Mouse (Mus musculus): ENCODE results near the gene Dock10. TPM values are rescaled to one million over a fixed set of nuclear protein-coding genes. Genes with fewer than 3 reads are reported as not detected.

Gene Dock10
- polyA plus RNA-seq, 1 experiment from 2014 or later: 4.2 TPM

DNA sequence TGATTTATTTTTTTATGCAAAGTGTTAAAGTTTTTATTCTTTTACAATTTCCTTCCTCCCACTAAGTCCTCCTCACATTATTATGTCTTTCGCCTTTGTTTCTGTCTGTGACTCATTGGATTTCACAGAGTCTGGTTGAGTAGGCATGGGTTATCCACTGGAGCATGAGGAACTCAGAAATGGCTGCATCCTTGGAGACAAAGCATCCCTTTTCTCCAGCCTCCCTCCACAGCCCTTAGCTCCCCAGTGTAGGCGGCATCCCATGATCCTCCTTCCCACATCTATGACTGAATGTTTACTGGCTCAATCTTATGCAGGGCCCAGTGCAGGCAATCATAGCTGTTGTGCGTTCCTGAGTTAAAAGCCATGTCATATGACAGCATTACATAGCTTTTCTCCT, 216.8 kb downstream of the Dock10 start:
- no peaks in the 10 kb centered on the region for H3K9me3 ChIP-seq
- H3K4me3 ChIP-seq: no peak overlapping the region
- H3K27me3 ChIP-seq (replicated peaks): no peaks in the 10 kb centered on the region
- no peak overlapping the region for H3K9ac ChIP-seq
- H3K36me3 ChIP-seq (replicated peaks): no peaks in the 10 kb centered on the region
- no peak overlapping the region for H3K4me2 ChIP-seq
- no peak for ATAC-seq (replicated peaks)
- no peak overlapping the region for H3K27ac ChIP-seq
- WGBS: 87% methylated on average over 3 of the region's 3 CpGs
- no peaks in the 10 kb centered on the region for H3K4me1 ChIP-seq

DNA sequence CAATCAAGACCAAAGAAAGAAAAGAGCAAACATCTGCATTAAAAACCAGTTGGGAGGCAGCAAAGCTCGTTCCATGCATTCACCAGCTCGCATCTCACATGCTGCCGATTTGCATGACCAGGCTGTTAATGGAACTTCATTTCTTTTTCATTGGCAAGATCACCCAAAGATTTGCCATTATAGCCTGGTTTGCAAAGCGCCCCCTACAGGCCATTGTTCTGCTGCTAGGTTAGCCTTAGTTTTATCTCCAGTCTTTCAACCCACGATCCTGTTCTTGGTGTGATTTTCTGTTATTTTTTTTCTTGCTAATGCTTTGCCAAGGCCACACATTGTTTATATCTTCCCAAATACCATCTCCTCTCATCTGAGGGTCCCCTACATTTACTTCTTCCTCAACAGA, 236.1 kb downstream of the Dock10 start:
- peaks cover 7% of the 10 kb centered on the region; the same call in 1 of the 2 replicates for H3K4me1 ChIP-seq
- no peaks in the 10 kb centered on the region for H3K27me3 ChIP-seq (replicated peaks)
- WGBS: 67% methylated on average over 5 of the region's 5 CpGs

DNA sequence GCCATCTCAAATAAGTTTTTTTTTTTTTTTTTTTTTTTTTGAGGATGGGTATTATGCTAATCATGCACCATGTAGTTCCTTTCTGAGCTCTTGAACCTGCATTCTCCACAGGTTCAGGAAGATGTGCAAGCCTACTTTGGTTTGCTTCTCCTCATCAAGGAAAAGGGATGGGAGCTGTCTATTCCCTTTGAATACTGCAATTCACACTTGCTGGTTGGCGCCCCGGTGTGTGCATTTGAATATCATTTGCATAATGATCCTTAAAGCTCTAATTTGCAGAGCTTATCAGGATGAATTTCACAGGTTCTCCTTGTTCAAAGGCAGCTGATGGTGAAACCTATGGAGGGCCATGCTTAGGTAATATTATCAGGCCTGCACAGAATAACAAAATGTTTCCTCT, 237.9 kb downstream of the Dock10 start:
- 17% methylated on average over 2 of the region's 2 CpGs for WGBS
- Histone ChIP-seq H3K27me3 (replicated peaks) (no peaks in the 10 kb centered on the region), H3K36me3 (replicated peaks) (no peaks in the 10 kb centered on the region), H3K4me3 (no peak overlapping the region), H3K27ac (no peak overlapping the region), H3K4me1 (peaks cover 7% of the 10 kb centered on the region; the same call in 1 of the 2 replicates), H3K9me3 (no peaks in the 10 kb centered on the region), H3K9ac (no peak overlapping the region), H3K4me2 (no peak overlapping the region)
- ATAC-seq (replicated peaks): peak; percentile 42; the same call in 1 of the 2 replicates

More for the DNA sequence above, 236.1 kb downstream of the Dock10 start:
- no peak overlapping the region for H3K27ac ChIP-seq
- H3K4me2 ChIP-seq: no peak overlapping the region
- no peak for ATAC-seq (replicated peaks)
- no peak overlapping the region for H3K4me3 ChIP-seq
- H3K9me3 ChIP-seq: no peaks in the 10 kb centered on the region
- no peak overlapping the region for H3K9ac ChIP-seq
- H3K36me3 ChIP-seq (replicated peaks): no peaks in the 10 kb centered on the region

DNA sequence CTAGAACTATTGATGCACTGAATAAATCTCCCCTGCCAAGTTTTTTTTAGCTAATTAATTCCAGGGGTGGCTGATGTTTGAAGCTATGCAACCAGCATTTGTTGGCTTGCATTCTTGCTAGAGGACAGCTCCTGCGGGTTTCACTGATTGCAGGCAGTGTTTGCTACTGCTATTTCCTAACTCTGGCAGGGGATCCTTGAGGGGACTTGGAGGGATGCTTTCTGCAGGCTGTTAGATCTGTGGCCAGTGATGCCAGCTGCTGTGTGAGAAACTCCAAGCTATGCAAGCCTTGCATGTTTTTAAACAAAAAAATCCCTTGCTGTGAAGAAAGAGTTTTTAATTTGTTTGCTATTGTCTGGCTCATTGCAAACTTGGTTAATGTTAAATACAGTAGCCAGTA, 238.4 kb downstream of the Dock10 start:
- Histone ChIP-seq H3K9me3 (no peaks in the 10 kb centered on the region), H3K9ac (no peak overlapping the region), H3K4me2 (no peak overlapping the region), H3K27me3 (replicated peaks) (no peaks in the 10 kb centered on the region), H3K36me3 (replicated peaks) (no peaks in the 10 kb centered on the region), H3K4me1 (peaks cover 7% of the 10 kb centered on the region; the same call in 1 of the 2 replicates), H3K4me3 (no peak overlapping the region), H3K27ac (no peak overlapping the region)
- WGBS: 11% methylated on average over 1 of the region's 1 CpGs
- no peak for ATAC-seq (replicated peaks)

DNA sequence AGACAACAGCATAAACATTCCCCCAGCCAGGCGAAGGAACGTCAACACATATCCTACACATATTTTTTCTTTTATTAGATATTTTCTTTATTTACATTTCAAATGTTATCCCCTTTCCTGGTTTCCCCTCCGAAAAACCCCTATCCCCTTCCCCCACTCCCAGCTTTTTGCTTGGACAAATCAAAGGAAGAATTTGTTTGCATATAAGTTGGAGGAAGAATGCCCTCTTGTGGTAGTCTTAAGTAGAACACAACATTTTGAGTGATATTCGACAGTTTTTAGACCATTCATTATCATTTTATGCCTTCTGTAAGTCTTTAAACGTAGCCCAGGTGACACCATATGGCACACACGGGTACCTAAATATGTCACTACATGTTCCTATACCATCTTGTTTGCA, 242.5 kb downstream of the Dock10 start:
- no peak; the same call in 1 of the 2 replicates for ATAC-seq (replicated peaks)
- no peaks in the 10 kb centered on the region for H3K36me3 ChIP-seq (replicated peaks)
- no peaks in the 10 kb centered on the region for H3K27me3 ChIP-seq (replicated peaks)
- no peak overlapping the region for H3K4me2 ChIP-seq
- H3K27ac ChIP-seq: no peak overlapping the region
- H3K4me3 ChIP-seq: no peak overlapping the region
- no peak overlapping the region for H3K9ac ChIP-seq
- 45% methylated on average over 6 of the region's 6 CpGs for WGBS
- H3K4me1 ChIP-seq: peaks cover 7% of the 10 kb centered on the region; the same call in 1 of the 2 replicates
- no peaks in the 10 kb centered on the region for H3K9me3 ChIP-seq

DNA sequence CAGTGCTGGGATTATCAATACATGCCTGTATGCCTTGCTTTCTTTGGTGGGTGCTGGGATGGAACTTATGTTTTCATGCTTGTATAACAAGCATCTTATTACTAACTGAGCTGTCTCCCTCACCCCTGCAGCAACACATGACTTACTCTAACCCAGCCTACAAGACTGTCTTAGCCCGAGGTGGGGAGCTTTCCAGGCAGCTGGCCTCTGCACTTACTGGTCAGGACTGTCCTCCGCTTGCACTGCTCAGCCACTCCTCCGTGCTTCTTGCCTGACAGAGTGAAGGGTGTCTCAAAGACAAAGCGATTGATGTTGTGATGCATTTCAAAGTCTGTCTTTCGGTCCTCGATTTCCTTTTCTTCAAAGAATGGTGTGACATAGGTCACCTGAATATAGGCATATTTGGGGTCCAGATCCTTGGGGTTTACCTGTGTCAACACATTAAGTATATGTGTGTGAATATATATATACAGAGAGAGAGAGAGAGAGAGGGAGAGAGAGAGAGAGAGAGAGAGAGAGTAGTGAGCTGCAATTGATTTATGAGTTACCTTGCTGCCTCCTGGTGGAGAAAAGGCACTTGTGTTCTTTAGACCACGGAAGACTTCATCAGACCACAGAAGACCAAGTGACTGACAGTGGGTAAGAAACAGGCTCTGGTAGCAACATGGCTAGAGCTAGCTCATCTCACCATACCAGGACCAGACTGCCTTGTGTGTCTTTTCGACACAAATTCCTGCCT, 245.9 kb downstream of the Dock10 start:
- H3K36me3 ChIP-seq (replicated peaks): no peaks in the 10 kb centered on the region
- H3K9ac ChIP-seq: no peak overlapping the region
- no peak overlapping the region for H3K27ac ChIP-seq
- H3K4me2 ChIP-seq: no peak overlapping the region
- WGBS: 63% methylated on average over 8 of the region's 8 CpGs
- no peaks in the 10 kb centered on the region for H3K27me3 ChIP-seq (replicated peaks)
- peak; percentile 57 for ATAC-seq (replicated peaks)
- H3K4me1 ChIP-seq: no peaks in the 10 kb centered on the region
- no peaks in the 10 kb centered on the region for H3K9me3 ChIP-seq
- no peak overlapping the region for H3K4me3 ChIP-seq

DNA sequence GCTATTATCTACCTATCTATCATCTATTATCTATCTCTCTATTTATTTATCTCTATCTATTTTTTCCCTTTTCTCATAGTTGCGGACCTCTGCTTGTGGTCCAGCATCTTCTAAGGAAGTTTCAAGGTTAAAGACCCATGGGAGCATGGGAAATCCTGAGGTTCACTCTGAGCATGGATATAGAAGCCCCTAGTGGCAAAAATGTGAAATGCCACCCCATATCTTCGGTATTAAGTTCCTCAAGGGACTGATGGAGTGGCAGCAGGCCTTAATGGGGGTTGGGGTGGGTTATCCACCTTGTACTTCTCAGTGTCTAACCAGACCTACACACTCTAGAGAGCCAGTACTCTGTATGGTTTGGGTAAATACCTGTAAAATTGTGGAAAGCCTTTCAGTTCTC, 253.6 kb downstream of the Dock10 start:
- no peak overlapping the region for H3K9ac ChIP-seq
- H3K36me3 ChIP-seq (replicated peaks): no peaks in the 10 kb centered on the region
- H3K27me3 ChIP-seq (replicated peaks): no peaks in the 10 kb centered on the region
- no peak for ATAC-seq (replicated peaks)
- H3K27ac ChIP-seq: no peak overlapping the region
- H3K4me2 ChIP-seq: no peak overlapping the region
- 84% methylated on average over 2 of the region's 2 CpGs for WGBS
- H3K4me3 ChIP-seq: no peak overlapping the region
- H3K9me3 ChIP-seq: no peaks in the 10 kb centered on the region
- H3K4me1 ChIP-seq: no peaks in the 10 kb centered on the region

DNA sequence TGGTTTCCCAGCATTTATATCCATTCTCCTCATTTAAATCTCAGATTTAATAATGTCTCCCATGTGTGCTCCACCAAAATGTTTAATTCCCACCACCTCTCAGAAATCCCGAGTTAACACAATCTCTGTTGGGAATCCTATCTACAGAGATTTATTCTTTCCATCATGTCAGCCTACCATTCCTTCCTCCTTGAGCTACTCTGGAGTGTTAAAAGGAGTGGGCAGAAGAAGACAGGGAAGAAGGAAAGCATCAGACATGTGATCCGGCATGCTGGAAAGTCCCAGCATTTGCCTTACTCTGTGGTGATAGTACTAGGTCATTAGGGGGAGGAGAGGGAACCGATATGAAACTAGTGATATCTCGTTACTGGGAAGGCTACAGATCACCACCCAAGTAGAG, 254.2 kb downstream of the Dock10 start:
- Histone ChIP-seq H3K27me3 (replicated peaks) (no peaks in the 10 kb centered on the region), H3K4me3 (no peak overlapping the region), H3K36me3 (replicated peaks) (no peaks in the 10 kb centered on the region), H3K9me3 (no peaks in the 10 kb centered on the region), H3K4me2 (no peak overlapping the region), H3K4me1 (no peaks in the 10 kb centered on the region), H3K27ac (no peak overlapping the region), H3K9ac (no peak overlapping the region)
- WGBS: 93% methylated on average over 4 of the region's 4 CpGs
- no peak for ATAC-seq (replicated peaks)

DNA sequence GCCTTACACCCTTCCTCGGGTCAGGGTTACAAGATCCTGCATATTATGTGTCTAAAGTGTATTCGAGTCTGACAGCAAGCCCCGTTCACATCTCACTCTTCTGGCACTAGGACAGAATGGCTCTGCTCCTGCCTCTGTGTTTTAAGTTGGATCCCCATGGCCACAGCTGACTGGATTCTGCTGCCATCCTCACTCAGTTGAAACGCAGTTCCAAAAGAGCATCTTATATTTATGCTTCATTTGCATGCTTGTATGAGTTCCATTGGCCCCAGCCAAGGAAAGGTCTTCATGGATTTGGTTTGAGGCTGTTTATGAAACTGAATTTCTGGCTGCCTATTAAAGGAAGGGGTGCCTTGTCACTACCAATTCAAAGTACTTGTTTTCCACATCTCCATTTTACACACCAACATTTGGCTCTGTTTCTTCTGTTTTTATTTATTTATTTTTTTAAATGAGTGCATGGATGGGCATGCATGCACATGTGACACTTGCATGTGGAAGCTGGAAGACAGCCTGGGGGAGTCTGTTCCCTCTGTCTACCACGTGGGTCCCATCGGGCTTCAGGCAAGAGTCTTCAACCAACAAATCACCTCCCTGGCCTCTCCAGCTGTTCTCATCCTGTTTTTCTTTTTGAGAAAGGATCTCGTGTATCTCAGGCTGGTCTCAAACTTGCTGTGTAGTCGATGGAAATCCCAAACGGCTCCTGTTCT, 255.7 kb downstream of the Dock10 start:
- no peaks in the 10 kb centered on the region for H3K9me3 ChIP-seq
- 0 out of 2 replicates have a peak overlapping the region, but pooled peaks have one; percentile 34 for H3K27ac ChIP-seq
- no peak for ATAC-seq (replicated peaks)
- no peaks in the 10 kb centered on the region for H3K27me3 ChIP-seq (replicated peaks)
- no peaks in the 10 kb centered on the region for H3K4me1 ChIP-seq
- H3K9ac ChIP-seq: no peak overlapping the region
- H3K36me3 ChIP-seq (replicated peaks): no peaks in the 10 kb centered on the region
- 78% methylated on average over 9 of the region's 9 CpGs for WGBS
- no peak overlapping the region for H3K4me2 ChIP-seq
- no peak overlapping the region for H3K4me3 ChIP-seq

DNA sequence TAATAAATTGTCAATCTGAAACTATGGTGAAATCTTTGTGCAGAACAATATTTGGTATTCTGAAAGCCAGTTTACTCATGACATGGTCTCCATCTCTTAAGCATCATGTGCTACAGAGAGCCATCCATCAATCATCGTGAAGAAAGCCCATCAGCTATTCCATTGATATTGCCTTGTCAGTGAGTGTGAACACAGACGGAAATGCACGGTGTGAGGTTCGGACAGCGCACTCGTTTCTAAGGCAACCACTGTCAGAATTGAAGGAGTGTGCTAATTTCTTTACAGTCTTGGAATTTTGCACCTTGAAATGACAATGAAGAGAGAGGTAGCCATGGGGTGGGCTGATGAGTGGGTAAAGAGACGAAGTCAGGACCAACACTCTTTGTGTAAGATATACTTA, 259.1 kb downstream of the Dock10 start:
- WGBS: 45% methylated on average over 7 of the region's 7 CpGs
- peak; percentile 75; the same call in 1 of the 2 replicates for ATAC-seq (replicated peaks)
- Histone ChIP-seq H3K4me3 (no peak overlapping the region), H3K27me3 (replicated peaks) (no peaks in the 10 kb centered on the region), H3K4me1 (no peaks in the 10 kb centered on the region), H3K9ac (no peak overlapping the region), H3K4me2 (no peak overlapping the region), H3K27ac (no peak overlapping the region), H3K36me3 (replicated peaks) (no peaks in the 10 kb centered on the region), H3K9me3 (no peaks in the 10 kb centered on the region)

DNA sequence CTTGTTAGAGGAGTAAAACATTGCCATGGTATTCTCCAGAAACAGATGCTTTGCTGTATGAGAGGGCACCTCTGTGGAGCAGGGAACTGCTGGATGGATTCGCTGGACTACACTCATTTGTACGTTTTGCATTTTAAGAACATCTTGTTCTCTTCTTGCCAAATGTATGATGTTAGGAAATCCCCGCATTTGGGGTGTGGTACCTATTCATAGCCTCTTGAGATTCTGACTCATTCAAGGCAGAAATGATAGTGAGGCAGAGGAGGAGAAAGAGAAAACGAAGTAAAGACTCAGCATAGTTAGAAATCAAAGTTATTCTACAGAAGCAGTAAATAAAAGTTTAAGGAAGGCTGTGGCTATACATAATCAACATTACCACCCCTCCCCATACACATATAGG, 262.0 kb downstream of the Dock10 start:
- Histone ChIP-seq H3K27ac (no peak overlapping the region), H3K4me2 (no peak overlapping the region), H3K4me1 (no peaks in the 10 kb centered on the region), H3K9ac (no peak overlapping the region), H3K36me3 (replicated peaks) (no peaks in the 10 kb centered on the region), H3K27me3 (replicated peaks) (no peaks in the 10 kb centered on the region), H3K9me3 (no peaks in the 10 kb centered on the region), H3K4me3 (no peak overlapping the region)
- WGBS: 90% methylated on average over 4 of the region's 4 CpGs
- no peak for ATAC-seq (replicated peaks)

DNA sequence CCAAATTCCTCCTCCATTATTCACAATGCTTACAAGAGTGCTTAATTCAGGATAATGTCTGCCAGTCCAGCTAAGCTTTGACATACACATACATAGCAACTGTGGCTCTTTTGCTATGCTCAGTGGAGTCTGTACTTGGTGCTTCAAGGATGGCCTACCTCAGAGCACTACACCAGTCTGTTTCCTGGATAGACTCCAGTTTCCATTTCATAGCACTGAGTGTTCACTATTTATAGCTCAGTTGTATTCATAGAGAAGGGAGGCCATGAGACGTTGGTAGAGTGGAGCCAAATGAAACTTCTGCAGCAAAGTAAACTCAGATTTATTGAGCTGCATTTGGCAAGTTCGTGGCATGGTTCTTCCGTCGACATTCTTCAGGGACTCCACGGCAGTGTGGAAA, 274.9 kb downstream of the Dock10 start:
- Histone ChIP-seq H3K9me3 (no peaks in the 10 kb centered on the region), H3K27ac (no peak overlapping the region), H3K36me3 (replicated peaks) (no peaks in the 10 kb centered on the region), H3K4me1 (no peaks in the 10 kb centered on the region), H3K4me3 (no peak overlapping the region), H3K27me3 (replicated peaks) (no peaks in the 10 kb centered on the region), H3K4me2 (no peak overlapping the region), H3K9ac (no peak overlapping the region)
- 86% methylated on average over 5 of the region's 5 CpGs for WGBS
- no peak for ATAC-seq (replicated peaks)

DNA sequence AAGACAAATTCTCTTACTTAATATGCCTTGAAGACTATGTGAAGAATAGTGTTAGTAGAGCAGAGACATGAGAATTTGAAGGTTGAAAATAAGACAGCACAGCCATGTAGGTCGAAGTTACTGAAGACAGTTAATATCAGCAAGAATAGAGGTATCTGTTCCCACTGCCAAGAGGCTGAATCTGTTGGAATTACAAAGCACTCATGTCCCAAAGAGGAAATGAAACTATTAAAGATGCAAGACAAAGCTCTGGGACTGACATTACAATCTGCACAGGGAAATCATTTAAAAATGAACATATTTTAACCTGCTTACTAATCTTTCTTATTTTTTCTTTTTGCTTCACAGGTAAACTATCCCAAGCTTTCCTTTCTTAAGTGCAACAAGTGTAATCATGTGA, 283.4 kb downstream of the Dock10 start:
- Histone ChIP-seq H3K4me1 (no peaks in the 10 kb centered on the region), H3K27me3 (replicated peaks) (no peaks in the 10 kb centered on the region), H3K9ac (no peak overlapping the region), H3K9me3 (no peaks in the 10 kb centered on the region), H3K4me3 (no peak overlapping the region), H3K4me2 (no peak overlapping the region), H3K27ac (no peak overlapping the region), H3K36me3 (replicated peaks) (no peaks in the 10 kb centered on the region)
- 68% methylated on average over 1 of the region's 1 CpGs for WGBS
- no peak for ATAC-seq (replicated peaks)

All from midbrain, embryonic 15.5 days (tissue).